Mouse (Mus musculus) cerebellum, adult 2 months (tissue): Measurements from ENCODE around the gene Sppl3. TPM values are rescaled to one million over a fixed set of nuclear protein-coding genes. Genes with fewer than 3 reads are reported as not detected.

Experiments
- DNase-seq, 2 experiments: peaks; one replicate each; pipeline ENCODE4 v3.0.0; 2021
- H3K27ac ChIP-seq: fragments of 200-500 bp; 2 replicates; pipeline ENCODE4 v1.5.1; 2012; ENCODE audit warnings: low read length, control low read depth, inconsistent platforms; ENCODE audit not compliant: insufficient read depth
- H3K27me3 ChIP-seq: fragments of 200-500 bp; 2 replicates; pipeline ENCODE4 v1.6.1; 2012; ENCODE audit warnings: inconsistent platforms, mild to moderate bottlenecking, low read length, moderate library complexity; ENCODE audit not compliant: control insufficient read depth, insufficient read depth
- H3K4me1 ChIP-seq: fragments of 200-500 bp; 2 replicates; pipeline ENCODE4 v1.6.1; 2011; ENCODE audit warnings: low read length; ENCODE audit not compliant: control insufficient read depth, insufficient read depth
- H3K4me3 ChIP-seq: fragments of 200-500 bp; replicated peaks from 2 replicates; pipeline ENCODE3; 2011; ENCODE audit warnings: mild to moderate bottlenecking, low read depth, low read length, control low read depth; ENCODE audit not compliant: insufficient read depth
- CTCF ChIP-seq: fragments of 200-500 bp; IDR thresholded peaks from 2 replicates; pipeline ENCODE4 v1.5.1; 2011; ENCODE audit warnings: low read depth, mild to moderate bottlenecking, control low read depth, low read length, moderate library complexity, borderline replicate concordance; ENCODE audit not compliant: insufficient read depth
- POLR2A ChIP-seq: fragments of 200-500 bp; IDR thresholded peaks from 2 replicates; pipeline ENCODE4 v1.6.1; 2011; ENCODE audit warnings: low read length, control low read depth, borderline replicate concordance; ENCODE audit not compliant: insufficient read depth
- WGBS: fragments of 180-500 bp; shearing (Covaris S2); methylation state at CpG from one replicate; pipeline ENCODE4 v1.1.7; 2018; 5-methylcytosine and 5-hydroxymethylcytosine counted together
- polyA plus RNA-seq: library from polyadenylated mRNA; depleted of rRNA; stranded (reverse); fragments of >200 nt; gene quantifications from 2 replicates; pipeline ENCODE4 v1.2.3, GENCODE M21; 2012; rRNA removed

The Sppl3 gene
- polyA plus RNA-seq, 1 experiment = 64.2 TPM

DNA sequence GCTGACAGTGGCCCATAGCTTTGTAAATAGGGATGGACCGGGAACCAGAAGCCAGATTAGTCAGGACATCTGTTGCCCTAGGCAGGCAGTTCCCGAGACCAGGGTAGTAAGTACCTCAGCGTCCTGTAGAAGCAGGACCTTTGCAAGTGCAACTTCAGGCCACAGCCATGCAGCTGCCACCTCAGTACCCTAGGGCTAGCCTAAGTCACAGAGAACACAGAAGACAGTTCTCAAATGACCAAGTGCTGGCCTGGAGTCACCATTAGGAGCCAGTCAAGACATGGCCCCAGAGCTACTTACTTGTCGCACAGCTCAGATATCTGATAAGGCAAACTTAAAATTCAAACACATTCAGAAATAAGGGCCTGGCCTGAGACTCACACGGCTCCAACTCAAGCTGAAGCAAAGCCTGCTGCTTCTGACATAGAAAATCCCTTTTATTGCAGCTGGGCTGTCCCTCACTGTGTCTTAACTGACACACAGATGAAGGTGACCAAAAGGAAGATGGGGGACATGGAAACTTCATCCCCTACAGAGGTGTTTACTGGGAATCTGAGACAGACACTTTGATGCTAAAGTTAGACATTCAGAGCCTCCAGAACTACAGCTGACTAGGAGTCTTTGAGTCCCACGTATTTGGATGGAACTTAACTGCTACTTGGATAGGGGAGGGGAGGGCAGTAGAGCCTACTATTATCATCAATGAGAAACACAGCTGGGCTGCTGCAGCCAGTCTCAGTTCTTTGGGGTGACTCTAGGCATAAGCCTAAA is 135.2 kb downstream of the Sppl3 start:
- 82% methylated on average over 6 of the region's 6 CpGs for WGBS
- DNase-seq = no peak
- Histone ChIP-seq H3K4me3 (no peak overlapping the region), H3K27ac (no peak overlapping the region), H3K4me1 (peaks cover 15% of the 10 kb centered on the region), H3K27me3 (no peaks in the 10 kb centered on the region)
- no peak for TF ChIP-seq POLR2A
- TF ChIP-seq CTCF = no peak

DNA sequence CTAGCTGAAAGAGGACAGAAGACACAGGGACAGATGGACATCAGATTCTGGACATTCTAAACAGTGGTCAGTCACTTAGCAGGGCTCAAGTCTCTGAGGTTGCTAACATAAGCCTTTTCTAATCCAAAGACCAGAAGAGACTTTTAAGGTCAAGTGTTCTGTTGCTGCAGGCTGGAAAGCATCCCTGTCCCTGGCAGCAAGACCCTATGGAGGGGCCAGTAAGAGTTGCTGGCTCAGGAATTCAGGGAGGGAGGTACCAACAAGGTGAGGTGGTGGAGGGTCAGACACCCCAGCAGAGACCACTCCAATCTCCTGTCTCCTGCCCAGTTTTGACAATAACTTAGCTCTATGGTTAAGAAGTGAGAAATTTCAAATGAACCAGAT is 135.8 kb downstream of the Sppl3 start:
- no peak overlapping the region for H3K27ac ChIP-seq
- no peaks in the 10 kb centered on the region for H3K27me3 ChIP-seq
- DNase-seq = no peak
- no peak overlapping the region for H3K4me3 ChIP-seq
- peaks cover 15% of the 10 kb centered on the region for H3K4me1 ChIP-seq
- TF ChIP-seq CTCF = no peak
- TF ChIP-seq POLR2A = no peak

DNA sequence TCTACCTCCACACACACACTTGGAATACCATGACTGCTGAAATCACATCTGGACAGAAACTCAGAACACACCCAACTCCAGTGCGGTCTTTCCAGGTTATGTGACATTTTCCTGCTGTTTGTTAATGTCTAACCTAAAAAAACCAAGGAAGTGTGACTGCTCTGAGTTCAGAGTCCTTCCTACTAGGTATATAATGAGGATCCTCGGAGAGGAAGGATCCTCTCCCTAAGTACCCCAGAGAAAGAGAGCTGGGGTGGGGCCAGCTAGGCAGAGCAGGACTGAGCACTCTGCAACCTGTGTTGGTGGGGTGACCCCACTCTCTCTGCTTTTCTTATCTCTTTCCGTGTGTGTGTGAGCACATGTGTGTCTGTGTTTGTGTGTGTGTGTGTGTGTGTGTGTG is 136.5 kb downstream of the Sppl3 start:
- H3K27me3 ChIP-seq = no peaks in the 10 kb centered on the region
- WGBS = 90% methylated on average over 3 of the region's 3 CpGs
- no peak for TF ChIP-seq POLR2A
- TF ChIP-seq CTCF = no peak
- peaks cover 15% of the 10 kb centered on the region for H3K4me1 ChIP-seq
- no peak for DNase-seq
- no peak overlapping the region for H3K27ac ChIP-seq
- no peak overlapping the region for H3K4me3 ChIP-seq

DNA sequence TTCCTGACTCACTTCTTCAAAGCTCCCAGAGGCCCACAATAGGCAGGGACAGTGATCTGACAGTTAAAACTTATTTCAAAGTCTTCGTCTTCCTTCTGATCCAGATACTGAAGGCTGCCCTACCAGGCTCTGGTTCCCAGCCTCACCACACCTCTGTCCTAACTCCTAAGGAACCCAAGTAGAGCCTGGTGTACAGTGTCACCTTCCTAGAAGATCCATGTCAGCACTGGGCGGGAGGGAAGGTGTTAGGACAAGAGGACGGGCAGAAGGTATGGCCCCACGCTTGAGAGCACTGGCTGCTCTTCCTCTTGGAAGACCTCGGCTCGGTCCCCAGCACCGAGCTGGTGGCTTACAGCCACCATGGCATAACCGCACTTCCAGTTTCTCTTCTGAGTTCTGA is 137.4 kb downstream of the Sppl3 start:
- H3K4me3 ChIP-seq = no peak overlapping the region
- H3K27me3 ChIP-seq = no peaks in the 10 kb centered on the region
- no peak for DNase-seq
- WGBS = 91% methylated on average over 8 of the region's 8 CpGs
- TF ChIP-seq POLR2A = no peak
- H3K27ac ChIP-seq = no peak overlapping the region
- peaks cover 10% of the 10 kb centered on the region; the same call in 1 of the 2 replicates for H3K4me1 ChIP-seq

Other genes starting within 250 kb of the Sppl3 start
- gene Ankrd13a, start 236.5 kb upstream of the Sppl3 start, polyA plus RNA-seq = 61.6 and 62.1 TPM in 2 replicates
- gene Git2, start 235.6 kb upstream of the Sppl3 start, polyA plus RNA-seq = 96.5 and 107 TPM in 2 replicates
- 227 and 230 TPM in 2 replicates for gene 1500011B03Rik, start 187.7 kb upstream of the Sppl3 start, polyA plus RNA-seq
- gene 4930519G04Rik, start 157.5 kb upstream of the Sppl3 start, polyA plus RNA-seq = not detected in 2 replicates
- gene Gm9936, start 152.5 kb upstream of the Sppl3 start, polyA plus RNA-seq = 0.16 TPM in 2 replicates
- gene Oasl2, start 114.2 kb upstream of the Sppl3 start, polyA plus RNA-seq = 5.3 and 6.9 TPM in 2 replicates
- 0.36 and 0.46 TPM in 2 replicates for gene Oasl1, start 87.9 kb upstream of the Sppl3 start, polyA plus RNA-seq
- 137 and 141 TPM in 2 replicates for gene 2210016L21Rik, start 69.0 kb upstream of the Sppl3 start, polyA plus RNA-seq
- gene Hnf1a, start 40.0 kb upstream of the Sppl3 start, polyA plus RNA-seq = 0.05 TPM in 1 of 2 replicates, not detected in the other
- not detected in 2 replicates for gene Gm10401, start 87.2 kb downstream of the Sppl3 start, polyA plus RNA-seq
- 14.9 and 16.1 TPM in 2 replicates for gene Acads, start 108.2 kb downstream of the Sppl3 start, polyA plus RNA-seq
- 34.0 and 36.1 TPM in 2 replicates for gene Unc119b, start 123.8 kb downstream of the Sppl3 start, polyA plus RNA-seq
- 66.0 and 80.2 TPM in 2 replicates for gene Mlec, start 147.0 kb downstream of the Sppl3 start, polyA plus RNA-seq
- gene Cabp1, start 183.2 kb downstream of the Sppl3 start, polyA plus RNA-seq = 278 and 294 TPM in 2 replicates
- gene Pop5, start 224.7 kb downstream of the Sppl3 start, polyA plus RNA-seq = 168 and 177 TPM in 2 replicates